In genomic region chr12:84214495-84215175, GRCm38 (mm10) we compare ENCODE assay signal across 9 mouse cellular contexts. TPM values are rescaled to one million over a fixed set of nuclear protein-coding genes. Genes with fewer than 3 reads are reported as not detected.
A peak's percentile ranks its signal among the peaks of the same experiment; 100 is the strongest.
DNase-seq lines count a peak whose midpoint lies in the region; ATAC-seq and TF ChIP-seq lines count a peak whose summit lies in the region.
"Had no signal": no experiment of that assay in that cellular context is flagged by ENCODE, and none has a peak within 500 bp of the region (broad histone marks: within the 10 kb centered on the region; RNA-seq: fewer than 3 reads in every experiment).

No protein-coding gene starts in this region.

- H3K9me3 ChIP-seq in forebrain, postnatal 0 days (ENCODE audit: low read length), result no peaks in the 10 kb centered on the region
- H3K9me3 ChIP-seq in forebrain, embryonic 15.5 days, result no peaks in the 10 kb centered on the region
- no peaks in the 10 kb centered on the region for H3K9me3 ChIP-seq in limb, embryonic 12.5 days
- no peaks in the 10 kb centered on the region for H3K9me3 ChIP-seq in neural tube, embryonic 15.5 days (replicated peaks)
- H3K9me3 ChIP-seq: forebrain, embryonic 12.5 days had no signal

- no peak for TF ChIP-seq CTCF in forebrain, postnatal 0 days (IDR thresholded peaks at IDR 0.05; ENCODE audit: low read depth)
- TF ChIP-seq CTCF in lung, adult 2 months (IDR thresholded peaks at IDR 0.05; ENCODE audit: insufficient read depth, low read length), result no peak

- no peak overlapping the region for H3K4me3 ChIP-seq in forebrain, postnatal 0 days (ENCODE audit: low read depth, low read length)
- H3K4me3 ChIP-seq in forebrain, embryonic 15.5 days, result no peak overlapping the region
- no peak overlapping the region for H3K4me3 ChIP-seq in lung, adult 2 months (replicated peaks; ENCODE audit: extremely low read depth, low read depth, low read length)
- no peak overlapping the region for H3K4me3 ChIP-seq in limb, embryonic 12.5 days (replicated peaks)
- H3K4me3 ChIP-seq in neural tube, embryonic 15.5 days (replicated peaks), result no peak overlapping the region
- H3K4me3 ChIP-seq: forebrain, embryonic 12.5 days had no signal

- H3K27me3 ChIP-seq in forebrain, postnatal 0 days (ENCODE audit: insufficient read depth, low read length), result no peaks in the 10 kb centered on the region
- H3K27me3 ChIP-seq in forebrain, embryonic 15.5 days, result no peaks in the 10 kb centered on the region
- peaks cover 1% of the 10 kb centered on the region; the same call in 1 of the 2 replicates for H3K27me3 ChIP-seq in limb, embryonic 12.5 days
- 0 out of 2 replicates have a peak, but pooled peaks cover 7% of the 10 kb centered on the region for H3K27me3 ChIP-seq in neural tube, embryonic 15.5 days (replicated peaks)

- WGBS in forebrain, postnatal 0 days, result 50% methylated on average over 14 of the region's 14 CpGs
- 43% methylated on average over 14 of the region's 14 CpGs for WGBS in forebrain, embryonic 15.5 days
- 36% methylated on average over 14 of the region's 14 CpGs for WGBS in lung, adult 2 months
- 49% methylated on average over 14 of the region's 14 CpGs for WGBS in limb, embryonic 12.5 days
- WGBS in neural tube, embryonic 15.5 days, result 49% methylated on average over 14 of the region's 14 CpGs

- no peak overlapping the region for H3K4me2 ChIP-seq in forebrain, postnatal 0 days (ENCODE audit: low read depth)
- H3K4me2 ChIP-seq in forebrain, embryonic 15.5 days (replicated peaks), result no peak overlapping the region
- peak overlapping the region; percentile 30 for H3K4me2 ChIP-seq in limb, embryonic 12.5 days
- H3K4me2 ChIP-seq in neural tube, embryonic 15.5 days, result no peak overlapping the region
- H3K4me2 ChIP-seq: forebrain, embryonic 12.5 days had no signal

- TF ChIP-seq POLR2A in lung, adult 2 months (IDR thresholded peaks at IDR 0.05; ENCODE audit: borderline replicate concordance, extremely low read depth, low read depth, low read length), result no peak

- H3K27ac ChIP-seq in forebrain, postnatal 0 days (ENCODE audit: low read depth, low read length), result no peak overlapping the region
- H3K27ac ChIP-seq in forebrain, embryonic 15.5 days (replicated peaks), result no peak overlapping the region
- peak overlapping the region; percentile 82 for H3K27ac ChIP-seq in limb, embryonic 12.5 days
- 0 out of 2 replicates have a peak overlapping the region, but pooled peaks have one; percentile 23 for H3K27ac ChIP-seq in neural tube, embryonic 15.5 days (replicated peaks)
- H3K27ac ChIP-seq: forebrain, embryonic 12.5 days had no signal

- no peak overlapping the region for H3K9ac ChIP-seq in forebrain, postnatal 0 days
- no peak overlapping the region for H3K9ac ChIP-seq in forebrain, embryonic 15.5 days (replicated peaks)
- H3K9ac ChIP-seq in limb, embryonic 12.5 days (replicated peaks), result no peak overlapping the region; the same call in 1 of the 2 replicates
- no peak overlapping the region for H3K9ac ChIP-seq in neural tube, embryonic 15.5 days (replicated peaks)
- H3K9ac ChIP-seq: forebrain, embryonic 12.5 days had no signal

- DNase-seq in forebrain, postnatal 0 days, result no peak
- DNase-seq in lung, adult 18-20 months, result peak; percentile 55 to 72
- no peak for DNase-seq in lung, adult 2 months
- DNase-seq in thymus, postnatal 14 days, result no peak
- DNase-seq in ovary, postnatal 14 days (ENCODE audit: low spot score), result no peak

- H3K36me3 ChIP-seq in forebrain, postnatal 0 days (ENCODE audit: insufficient read depth), result no peaks in the 10 kb centered on the region
- no peaks in the 10 kb centered on the region for H3K36me3 ChIP-seq in forebrain, embryonic 15.5 days
- 0 out of 2 replicates have a peak, but pooled peaks cover 4% of the 10 kb centered on the region for H3K36me3 ChIP-seq in limb, embryonic 12.5 days
- no peaks in the 10 kb centered on the region for H3K36me3 ChIP-seq in neural tube, embryonic 15.5 days
- H3K36me3 ChIP-seq: forebrain, embryonic 12.5 days had no signal

- ATAC-seq in forebrain, postnatal 0 days, result peak; percentile 23; the same call in 1 of the 2 replicates
- ATAC-seq in forebrain, embryonic 15.5 days (replicated peaks), result no peak
- ATAC-seq in limb, embryonic 12.5 days (ENCODE audit: insufficient number of reproducible peaks, insufficient read depth, low FRiP score, low TSS enrichment, low read depth), result no peak
- no peak for ATAC-seq in neural tube, embryonic 15.5 days (ENCODE audit: low FRiP score)

- 0 out of 2 replicates have a peak, but pooled peaks cover 5% of the 10 kb centered on the region for H3K4me1 ChIP-seq in forebrain, postnatal 0 days (ENCODE audit: insufficient read depth)
- H3K4me1 ChIP-seq in forebrain, embryonic 15.5 days, result peaks cover 31% of the 10 kb centered on the region
- peaks cover 42% of the 10 kb centered on the region for H3K4me1 ChIP-seq in lung, adult 2 months (ENCODE audit: control insufficient read depth, insufficient read depth, low read length)
- peaks cover 66% of the 10 kb centered on the region for H3K4me1 ChIP-seq in limb, embryonic 12.5 days (replicated peaks)
- H3K4me1 ChIP-seq in neural tube, embryonic 15.5 days, result peaks cover 64% of the 10 kb centered on the region

RNA-seq across cellular contexts. Expression of gene Elmsan1, which starts 4.0 kb away (rescaled TPM):
- 7.0 and 7.9 TPM in 2 replicates for total RNA-seq in forebrain, postnatal 0 days (2014; rRNA removed)
- polyA plus RNA-seq in forebrain, postnatal 0 days (2015; fragmentation: Nextera tagmentation; extraction: Ambion mirVana), result 2.2 and 2.5 TPM in 2 replicates
- polyA plus RNA-seq in forebrain, embryonic 15.5 days (2015; fragmentation: Nextera tagmentation; extraction: Ambion mirVana), result 4.3 and 5.0 TPM in 2 replicates
- 26.5 and 29.5 TPM in 2 replicates for polyA plus RNA-seq in lung, adult 2 months (2012; rRNA removed)
- polyA plus RNA-seq in limb, embryonic 12.5 days (2016; fragmentation: Nextera tagmentation; extraction: Ambion mirVana), result 7.0 and 8.6 TPM in 2 replicates
- polyA plus RNA-seq in neural tube, embryonic 15.5 days (2015; fragmentation: Nextera tagmentation; extraction: Ambion mirVana), result 4.0 and 5.4 TPM in 2 replicates

Comparison
In these comparisons a context has a peak if more than half of its experiments do, and no peak if none do; other contexts are left out.
1. DNase-seq: peak in lung, adult 18-20 months (2 of 2); none in forebrain, postnatal 0 days (single experiment), lung, adult 2 months (single experiment), thymus, postnatal 14 days (single experiment) and ovary, postnatal 14 days (single experiment).
2. H3K27ac ChIP-seq: peak in limb, embryonic 12.5 days (single experiment) and neural tube, embryonic 15.5 days (single experiment); none in forebrain, postnatal 0 days (single experiment) and forebrain, embryonic 15.5 days (single experiment).